Mouse (Mus musculus) liver (tissue): Measurements from ENCODE around the gene Tst.
A peak's percentile ranks its signal among the peaks of the same experiment; 100 is the strongest.

ENCODE experiments used
- DNase-seq: peaks from one replicate; pipeline ENCODE4 v3.0.0-alpha.2; 2020; ENCODE audit warnings: mixed read lengths

Gene Tst

DNA sequence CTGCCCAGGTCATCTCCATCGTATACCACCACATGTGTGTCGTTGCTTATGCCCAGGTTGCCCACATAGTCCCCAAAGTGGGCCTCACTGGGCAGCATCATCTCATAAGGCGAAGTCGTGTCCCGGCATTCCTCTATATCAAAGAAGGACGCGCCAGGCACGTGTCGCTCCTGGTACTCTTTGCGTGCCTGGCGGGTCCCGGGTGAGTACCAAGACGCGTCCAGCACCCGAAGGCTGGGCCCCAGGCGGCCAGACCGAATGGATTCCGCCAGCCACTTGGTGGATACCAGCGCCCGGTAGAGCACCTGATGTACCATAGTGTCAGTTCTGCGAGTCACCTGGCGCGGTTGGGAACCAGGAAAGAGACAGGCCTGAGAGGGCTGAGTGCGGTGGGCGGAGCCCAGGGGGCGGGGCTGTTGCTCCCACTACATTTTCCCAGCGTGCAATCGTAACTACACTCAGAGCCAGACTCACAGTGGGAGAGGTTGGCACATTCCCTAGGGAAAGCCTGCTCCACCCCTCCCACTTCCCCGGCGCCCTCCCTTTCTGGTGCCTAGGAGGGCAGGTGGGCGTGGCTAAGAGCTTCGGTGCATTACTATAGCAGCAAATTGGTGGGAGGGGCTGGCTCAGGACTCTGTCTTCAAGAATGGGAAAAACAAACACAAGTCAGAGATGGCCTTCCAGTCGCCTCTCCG lies at the start of gene Tst:
Tst (minus strand) TSS at position 391 of the 695 bp plus-strand sequence.
- DNase-seq = peak; percentile 91

DNA sequence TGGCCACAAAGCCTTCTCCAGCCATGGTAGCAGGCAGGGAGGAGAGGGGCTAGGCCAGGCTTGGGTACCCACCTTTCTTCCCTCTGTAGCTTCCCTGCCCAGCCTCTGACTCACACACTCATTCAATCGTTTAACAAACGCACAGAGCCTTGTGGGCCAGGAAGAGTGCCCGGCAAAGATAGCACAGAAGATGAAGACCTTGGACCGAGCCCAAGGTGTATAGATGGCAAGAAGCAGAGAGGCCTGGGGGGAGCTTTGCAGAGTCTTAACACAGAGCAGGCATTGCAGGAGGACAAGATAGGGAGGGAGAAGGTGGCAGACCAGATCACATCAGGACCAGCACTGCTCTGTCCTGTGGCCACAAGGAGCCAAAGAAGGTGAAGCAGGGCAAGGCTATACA lies 49.5 kb upstream of the Tst start:
- DNase-seq = no peak

DNA sequence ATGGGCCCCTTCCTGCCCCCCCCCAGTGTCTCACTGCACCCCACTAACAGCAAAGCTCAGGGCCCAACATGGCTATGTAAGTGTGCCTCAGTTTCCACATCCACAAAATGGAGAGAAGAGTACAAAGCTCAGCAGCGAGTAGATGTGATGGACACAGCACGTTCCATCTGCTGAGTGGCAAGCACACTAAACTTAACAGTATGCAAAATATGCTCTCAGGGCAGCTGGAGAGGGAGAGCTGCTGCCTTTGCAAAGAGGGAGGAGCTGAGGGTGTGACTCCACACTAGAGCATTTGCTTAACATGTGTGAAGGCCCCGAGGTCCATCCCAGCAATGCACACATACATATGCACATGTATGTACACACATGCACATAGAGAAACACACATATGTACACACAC lies 47.2 kb upstream of the Tst start:
- no peak for DNase-seq

DNA sequence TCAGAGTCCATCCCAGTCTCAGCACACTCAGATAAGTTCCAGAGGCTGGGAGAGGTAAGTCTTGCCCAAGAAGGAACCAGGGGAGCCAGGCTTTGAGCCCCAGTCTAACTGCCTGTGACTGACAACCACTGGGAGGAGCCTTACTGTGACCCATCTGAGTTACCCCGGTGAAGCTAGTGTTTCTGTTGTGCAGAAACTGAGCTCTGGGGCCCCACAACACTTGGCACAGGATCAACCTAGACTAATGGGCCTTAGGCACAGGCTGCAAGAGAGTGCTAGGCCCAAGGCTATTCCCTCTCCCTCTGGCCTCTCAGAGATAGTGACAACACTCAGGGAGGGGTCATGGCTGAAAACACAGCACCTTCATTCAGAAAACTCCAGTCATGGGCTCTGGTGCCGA lies 45.5 kb upstream of the Tst start:
- DNase-seq = no peak

DNA sequence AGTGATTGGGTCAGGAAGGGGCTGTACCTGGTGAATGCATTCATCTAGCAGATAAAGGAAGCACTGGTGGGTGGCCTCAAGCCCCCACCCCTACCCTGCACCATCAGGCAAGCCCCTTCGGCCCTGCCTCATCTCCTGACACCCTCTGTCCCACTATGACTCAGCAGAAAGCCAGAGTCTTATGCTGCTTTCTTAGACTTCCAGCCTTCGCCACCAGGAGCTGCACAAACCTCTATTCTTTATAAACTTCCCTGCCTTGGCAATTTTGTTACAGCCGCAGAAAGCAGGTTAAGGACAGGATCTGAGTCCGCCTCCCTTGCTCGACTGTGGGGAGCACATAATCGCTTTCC lies 44.7 kb upstream of the Tst start:
- no peak for DNase-seq

DNA sequence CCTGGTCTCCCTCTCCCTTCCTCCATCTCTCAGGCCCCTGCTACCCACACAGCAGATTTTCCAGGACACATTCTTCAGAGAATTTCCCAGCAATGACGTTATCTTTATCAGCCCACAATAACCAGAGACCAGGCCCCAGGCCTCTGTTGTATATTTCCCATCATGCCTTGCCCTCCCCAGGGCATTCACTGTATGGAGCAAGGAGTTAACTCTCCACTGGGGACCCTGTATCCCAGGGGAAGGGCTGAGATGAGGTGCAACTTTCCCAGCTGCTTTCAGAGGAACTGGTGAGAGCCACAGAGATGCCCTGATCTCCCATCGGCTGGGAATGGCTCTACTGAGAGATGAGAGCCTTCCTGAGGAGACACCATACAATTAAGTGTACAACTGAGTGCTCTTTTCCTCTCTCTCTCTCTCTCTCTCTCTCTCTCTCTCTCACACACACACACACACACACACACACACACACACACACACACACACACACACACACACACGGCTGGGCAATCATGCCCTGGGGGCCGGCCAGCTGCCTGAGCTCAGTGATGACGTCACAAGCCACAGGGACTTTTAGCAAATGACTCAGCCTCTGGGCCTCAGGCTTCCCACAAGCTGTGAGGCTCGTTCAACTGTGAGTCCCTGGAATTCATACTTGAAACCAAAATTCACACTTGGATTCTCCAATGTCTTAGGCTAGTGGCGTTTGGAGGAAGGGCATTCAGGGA lies 44.1 kb upstream of the Tst start:
- DNase-seq = peak; percentile 72

DNA sequence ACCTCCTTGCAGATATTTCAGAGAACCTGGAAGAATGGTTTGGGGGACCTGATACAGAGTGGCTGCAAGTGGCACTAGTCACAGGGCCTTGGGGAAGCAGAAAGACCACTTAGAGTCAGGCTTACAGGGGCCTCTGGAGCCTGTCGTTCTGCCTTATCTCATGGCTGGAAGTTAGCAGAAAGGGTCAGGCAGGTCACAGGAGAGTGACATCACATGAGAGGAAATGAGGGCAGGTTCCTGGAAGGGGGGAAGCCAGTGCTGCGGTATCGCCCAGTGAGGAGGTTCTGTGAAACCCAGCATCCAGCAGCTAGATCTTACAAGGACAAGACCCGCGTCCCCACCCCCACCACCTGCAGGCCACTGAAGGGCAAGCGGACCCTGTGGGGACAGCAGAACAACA lies 43.4 kb upstream of the Tst start:
- no peak for DNase-seq

DNA sequence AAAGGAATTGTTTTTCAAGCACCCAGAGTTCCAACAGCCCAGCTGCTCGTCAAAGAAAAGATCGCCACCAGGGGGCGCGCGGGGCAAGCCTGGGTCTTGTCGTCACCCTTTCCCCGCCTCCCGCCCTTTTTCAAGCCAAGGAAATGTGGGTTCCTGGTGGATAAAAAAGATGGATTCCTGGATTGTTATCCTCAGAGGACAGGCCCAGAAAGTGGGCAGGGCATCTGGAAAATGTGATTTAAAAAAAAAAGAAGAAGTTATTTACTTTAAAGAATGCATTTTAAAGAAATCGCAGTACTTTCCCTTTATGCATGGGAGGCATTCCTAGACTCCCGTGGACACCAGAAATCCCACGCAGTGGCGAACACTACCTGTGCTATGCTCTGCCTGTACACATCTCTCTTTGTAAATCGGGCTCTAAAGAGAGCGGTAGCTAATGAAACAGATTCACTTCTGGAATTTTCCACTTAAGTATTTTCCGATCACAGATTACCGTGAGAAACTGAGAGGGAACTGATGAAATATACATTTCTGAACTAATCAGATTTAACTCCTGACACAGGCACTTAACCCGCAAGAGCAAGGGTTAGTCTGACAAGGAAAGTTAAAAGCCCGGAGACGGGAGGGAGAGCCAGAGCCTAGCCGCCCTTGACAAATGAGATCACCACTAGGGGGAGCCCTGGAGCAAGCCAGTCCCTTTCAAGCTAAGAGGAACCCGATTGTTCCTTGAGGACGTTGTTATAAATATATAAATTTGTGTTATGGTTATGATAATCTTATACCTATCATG lies 42.2 kb upstream of the Tst start:
- DNase-seq = peak; percentile 93

DNA sequence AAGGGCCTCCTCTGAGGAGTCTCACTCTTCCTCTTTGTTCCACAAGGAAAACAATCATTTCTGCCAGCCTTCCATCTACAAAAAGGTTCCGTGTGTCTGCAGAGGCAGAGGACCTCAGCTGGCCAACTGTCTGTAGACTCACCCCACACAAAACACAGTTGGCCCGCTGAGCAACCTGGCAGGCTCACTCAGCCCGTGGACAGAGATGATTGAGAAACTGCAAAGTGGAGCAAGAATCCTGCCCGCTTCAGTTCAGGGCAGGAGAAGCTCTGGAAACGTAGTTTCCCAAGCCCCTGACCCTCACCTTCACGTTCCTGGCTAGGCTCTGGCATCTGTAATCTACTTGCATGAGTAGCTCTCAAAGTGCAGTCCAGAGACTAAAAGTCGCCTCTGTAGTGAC lies 41.4 kb upstream of the Tst start:
- DNase-seq = no peak

DNA sequence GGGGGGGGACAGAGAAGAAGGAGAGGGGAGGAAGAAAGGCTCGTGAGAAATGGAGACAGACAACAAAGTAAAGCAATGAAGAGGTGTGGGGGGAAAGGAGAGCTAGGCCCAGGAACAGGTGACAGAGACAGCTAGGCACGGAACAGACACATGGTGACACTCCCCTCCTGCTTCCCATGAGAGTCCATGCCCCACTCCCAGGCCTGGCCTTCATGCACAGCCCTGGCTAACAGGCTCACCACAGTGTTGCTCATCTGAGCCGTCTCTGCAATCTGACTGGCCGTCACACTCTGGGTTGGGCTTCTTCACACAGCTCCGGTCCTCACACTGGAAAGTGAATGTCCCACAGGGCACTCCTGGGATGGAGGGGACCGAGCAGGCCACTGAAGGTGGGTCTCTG lies 38.1 kb upstream of the Tst start:
- DNase-seq = no peak

DNA sequence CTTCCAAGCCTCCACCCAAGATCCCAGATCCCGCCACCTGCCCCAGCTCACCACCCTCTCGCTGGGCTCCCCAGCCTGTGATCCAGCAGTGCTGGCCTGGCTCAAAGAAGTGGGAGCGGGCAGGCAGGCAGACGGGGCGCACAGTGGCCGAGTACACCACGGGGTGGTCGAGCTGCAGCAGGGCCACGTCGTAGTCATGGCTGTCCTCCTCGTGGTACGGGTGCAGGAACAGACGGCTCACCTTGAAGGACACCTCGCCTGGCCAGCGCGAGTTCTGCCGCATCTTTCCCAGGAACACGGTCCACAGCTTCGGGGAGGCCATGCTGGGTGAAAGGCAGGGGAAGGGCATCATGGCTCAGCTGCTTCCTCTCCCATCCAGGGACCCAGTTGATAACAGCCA lies 36.5 kb upstream of the Tst start:
- no peak for DNase-seq

DNA sequence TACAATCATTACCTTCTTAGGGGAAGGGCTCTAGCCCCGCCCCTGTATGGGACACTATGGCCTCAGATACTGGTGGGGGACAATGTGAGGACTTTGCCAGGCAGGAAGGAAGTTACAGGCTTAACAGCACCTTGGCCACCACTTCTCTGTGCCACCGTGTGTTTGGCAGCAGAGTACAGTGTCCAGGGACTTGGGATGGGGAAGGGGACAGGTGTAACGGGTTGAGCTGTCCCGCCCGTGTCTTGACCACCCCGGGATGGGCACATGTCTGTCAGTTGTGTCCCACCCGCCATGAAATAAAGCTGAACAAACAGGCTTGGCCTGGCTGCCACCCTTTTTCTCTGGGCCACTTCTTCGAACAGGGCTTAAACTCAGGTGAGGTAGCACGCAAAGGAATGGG lies 33.3 kb upstream of the Tst start:
- no peak for DNase-seq

DNA sequence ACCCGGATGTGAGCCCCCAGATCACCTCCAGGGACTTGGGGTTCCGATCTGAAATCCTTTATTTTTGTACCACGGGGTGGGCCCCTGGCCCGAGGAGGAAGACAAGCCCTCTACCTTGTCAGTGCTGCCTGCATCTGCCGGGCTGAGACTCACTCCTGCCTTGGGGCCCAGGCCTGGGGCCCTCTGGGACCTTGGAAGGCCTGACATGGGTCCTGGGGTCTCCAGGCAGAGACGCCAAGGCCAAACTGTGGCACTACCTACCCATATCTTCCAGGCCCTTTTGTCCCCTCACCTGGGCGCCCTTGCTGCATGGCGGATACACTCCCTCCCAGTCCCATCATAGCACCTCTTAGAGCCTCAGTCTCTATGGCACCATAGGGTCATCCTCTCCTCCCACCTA lies 32.8 kb upstream of the Tst start:
- DNase-seq = no peak

DNA sequence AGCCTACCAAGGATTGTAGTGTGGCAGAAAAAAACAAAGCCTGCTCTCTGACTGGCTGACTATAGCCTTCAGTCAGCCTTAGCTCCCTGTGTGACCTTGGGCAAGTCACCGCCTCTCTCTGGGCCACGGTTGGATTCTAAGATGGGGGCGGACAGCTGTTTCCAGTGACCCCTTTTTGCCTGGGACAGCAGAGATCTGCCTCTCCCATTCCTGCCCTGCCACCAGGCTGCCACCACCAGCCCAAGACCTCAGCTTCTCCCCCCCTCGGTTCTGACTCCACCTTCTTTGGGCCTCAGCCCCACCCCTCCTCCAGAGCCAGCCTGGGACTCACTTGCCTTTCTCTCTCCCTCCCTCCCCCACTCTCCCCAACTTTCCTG lies 32.3 kb upstream of the Tst start:
- no peak for DNase-seq

DNA sequence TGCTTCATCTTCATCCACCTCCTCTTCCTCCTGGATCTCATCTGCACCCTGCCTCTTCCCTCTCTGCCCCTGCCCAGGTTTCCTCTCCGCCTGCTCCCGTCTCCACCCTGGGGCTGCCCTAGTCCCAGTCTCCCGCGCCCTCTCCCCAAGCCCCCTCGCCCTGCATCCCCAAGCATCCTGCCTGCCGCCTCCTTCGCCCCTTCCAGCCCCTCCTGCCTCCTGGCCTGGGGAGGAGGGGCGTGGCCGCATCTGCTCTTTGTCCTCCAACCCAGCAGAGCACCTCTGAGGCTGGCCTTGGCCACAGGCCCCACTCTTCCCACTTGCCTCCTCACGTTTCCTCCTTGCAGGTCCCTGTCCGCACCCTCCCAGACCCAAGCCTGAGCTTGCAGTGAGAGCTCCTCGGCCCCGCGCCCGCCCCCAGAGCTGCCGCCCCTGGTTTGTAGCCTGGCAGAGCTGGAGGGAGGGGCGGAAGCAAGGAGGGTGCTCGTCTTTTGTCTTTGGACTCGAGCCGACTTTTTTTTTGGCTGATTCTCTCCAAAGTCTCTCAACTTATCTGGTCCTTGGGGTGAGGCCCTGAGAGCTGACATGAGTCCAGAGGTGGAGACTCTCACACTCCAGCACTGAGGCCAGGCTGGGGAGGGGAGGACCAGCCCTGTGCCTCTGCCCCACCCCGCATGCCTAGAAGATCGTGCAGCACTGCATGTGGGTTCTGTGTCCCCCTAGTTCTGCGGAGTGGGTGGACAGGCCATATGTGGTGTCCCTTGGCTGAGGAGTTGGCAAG lies 31.7 kb upstream of the Tst start:
- no peak for DNase-seq

DNA sequence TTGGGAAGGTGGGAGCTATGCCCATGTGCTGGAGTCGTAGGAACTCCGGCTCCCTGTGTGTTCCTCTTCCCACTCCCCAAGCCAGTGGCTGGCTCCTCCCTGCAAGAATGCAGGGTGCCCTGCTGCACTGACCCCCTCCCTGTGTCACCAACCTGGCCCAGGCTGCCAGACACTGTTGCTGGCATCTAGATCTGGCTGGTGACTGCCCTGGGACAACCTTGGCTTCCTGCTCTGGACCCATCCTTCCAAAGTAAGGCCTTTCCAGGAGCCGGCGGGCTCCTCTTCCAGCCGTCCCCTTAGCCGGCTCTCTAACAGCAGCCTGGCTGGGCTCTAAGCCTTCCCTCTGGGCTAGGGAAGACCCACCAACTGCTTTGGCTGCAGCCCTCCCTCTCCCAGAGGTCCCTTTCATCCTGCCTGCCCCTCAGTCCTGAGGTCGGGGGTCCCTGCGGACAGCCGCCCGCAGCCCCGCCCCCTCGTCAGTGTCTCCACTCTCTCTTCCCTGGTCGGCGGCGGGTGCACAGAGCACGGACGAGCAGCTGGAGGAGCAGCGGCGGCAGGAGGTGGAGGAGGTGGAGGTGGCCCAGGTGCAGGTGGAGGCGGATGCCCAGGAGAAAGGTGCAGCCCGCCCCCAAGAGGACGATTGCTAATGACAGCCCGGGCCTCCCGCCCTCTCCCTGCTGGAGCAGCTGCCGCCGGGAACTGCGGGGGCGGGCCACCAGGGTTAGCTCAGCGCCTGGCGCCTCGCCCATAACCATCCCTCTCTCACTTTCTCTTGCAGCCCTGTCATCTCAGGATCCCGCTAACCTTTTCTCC lies 30.9 kb upstream of the Tst start:
- peak; percentile 75 for DNase-seq

DNA sequence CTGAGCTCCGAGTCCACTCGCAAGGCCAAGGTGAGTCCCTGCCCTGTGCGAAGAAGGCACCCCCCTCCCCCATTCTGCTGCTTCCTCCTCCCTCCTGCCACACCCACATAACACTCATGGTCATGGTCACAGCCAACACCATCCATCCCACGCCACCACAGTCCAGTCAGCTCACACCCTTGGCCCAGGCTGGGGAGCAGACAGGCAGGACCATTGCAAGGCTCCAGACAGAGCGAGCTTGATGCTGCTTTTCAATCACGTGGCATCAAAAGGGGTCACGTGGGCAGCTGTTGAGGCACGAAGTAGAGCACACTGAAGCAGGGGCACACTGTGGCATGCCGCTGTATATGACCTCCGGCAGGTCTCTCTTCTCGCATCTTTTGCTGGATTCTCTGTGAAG lies 30.0 kb upstream of the Tst start:
- DNase-seq = no peak

DNA sequence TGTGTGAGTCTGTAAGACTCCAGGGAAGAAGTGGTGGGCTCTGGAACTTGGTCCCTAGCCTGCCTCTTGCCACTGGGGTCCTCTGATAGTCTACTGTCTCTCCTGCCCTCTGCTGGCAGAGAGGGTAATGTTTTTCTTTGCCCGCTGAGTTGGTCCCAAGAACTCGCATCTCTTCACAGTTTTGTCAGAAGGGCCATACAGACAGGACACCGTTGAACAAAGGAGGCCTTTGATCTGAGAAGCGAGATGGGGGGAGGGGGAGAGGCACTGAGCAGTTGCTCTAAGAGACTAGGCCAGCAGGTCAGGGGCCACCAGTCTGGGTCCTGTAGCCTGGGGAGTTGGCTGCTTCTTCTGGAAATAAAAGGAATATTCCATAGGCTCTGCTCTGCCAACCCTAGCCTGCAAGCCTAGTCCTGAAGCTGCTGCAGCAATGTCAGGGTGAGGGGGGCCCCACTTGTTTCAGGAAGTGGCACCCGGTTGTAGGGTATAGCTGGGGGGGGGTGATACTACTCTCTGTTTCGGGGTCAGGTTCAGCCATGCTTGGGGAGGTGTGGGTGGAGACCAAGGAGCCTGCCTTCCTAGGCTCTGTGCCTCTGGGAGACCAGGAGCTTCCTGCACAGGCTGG lies 29.3 kb upstream of the Tst start:
- DNase-seq = no peak

DNA sequence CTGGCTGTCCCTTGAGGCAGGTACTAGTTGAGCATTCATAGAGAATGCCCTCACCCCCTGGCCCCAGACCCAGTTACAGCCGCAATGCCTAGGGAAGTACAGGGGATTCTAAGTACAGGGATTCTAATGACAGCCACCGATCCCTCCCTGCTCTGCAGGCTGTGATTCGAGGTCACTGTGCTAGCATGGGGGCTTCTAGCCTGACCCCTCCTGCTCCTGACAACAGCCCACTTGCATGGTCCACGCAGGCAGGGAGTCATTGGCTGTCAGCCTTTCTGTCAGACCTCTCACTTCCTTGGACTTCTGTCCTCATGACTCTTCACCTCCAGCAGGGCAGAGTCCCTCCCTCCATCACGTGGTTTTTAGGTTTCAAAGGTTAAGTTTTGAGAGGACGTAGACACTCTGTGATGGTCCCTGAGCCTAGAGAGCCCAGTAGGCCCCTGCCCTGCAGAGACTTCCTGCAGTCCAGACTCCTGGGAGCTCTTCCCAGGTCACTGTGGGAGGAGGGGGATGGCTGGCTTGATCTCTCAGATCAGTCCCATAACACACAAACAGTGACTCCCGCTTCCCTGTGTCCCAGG lies 25.9 kb upstream of the Tst start:
- no peak for DNase-seq

DNA sequence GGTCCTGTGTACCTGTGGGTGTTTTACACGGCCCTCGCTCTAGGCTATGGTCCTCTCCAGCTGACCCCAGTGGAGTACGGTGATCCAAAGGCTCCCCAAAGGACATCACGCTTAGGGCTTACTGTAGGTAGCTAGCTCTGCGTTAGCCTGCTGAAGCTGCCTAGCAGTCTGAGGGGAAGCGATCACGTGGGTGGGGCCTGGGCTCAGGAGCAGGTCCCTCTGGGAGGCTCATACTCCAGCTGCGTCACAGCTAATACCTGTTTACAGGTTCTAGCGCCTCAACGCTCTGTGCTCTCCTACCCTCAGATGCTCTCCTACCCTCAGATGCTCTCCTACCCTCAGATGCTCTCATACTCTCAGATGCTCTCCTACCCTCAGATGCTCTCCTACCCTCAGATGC lies 25.2 kb upstream of the Tst start:
- DNase-seq = no peak

DNA sequence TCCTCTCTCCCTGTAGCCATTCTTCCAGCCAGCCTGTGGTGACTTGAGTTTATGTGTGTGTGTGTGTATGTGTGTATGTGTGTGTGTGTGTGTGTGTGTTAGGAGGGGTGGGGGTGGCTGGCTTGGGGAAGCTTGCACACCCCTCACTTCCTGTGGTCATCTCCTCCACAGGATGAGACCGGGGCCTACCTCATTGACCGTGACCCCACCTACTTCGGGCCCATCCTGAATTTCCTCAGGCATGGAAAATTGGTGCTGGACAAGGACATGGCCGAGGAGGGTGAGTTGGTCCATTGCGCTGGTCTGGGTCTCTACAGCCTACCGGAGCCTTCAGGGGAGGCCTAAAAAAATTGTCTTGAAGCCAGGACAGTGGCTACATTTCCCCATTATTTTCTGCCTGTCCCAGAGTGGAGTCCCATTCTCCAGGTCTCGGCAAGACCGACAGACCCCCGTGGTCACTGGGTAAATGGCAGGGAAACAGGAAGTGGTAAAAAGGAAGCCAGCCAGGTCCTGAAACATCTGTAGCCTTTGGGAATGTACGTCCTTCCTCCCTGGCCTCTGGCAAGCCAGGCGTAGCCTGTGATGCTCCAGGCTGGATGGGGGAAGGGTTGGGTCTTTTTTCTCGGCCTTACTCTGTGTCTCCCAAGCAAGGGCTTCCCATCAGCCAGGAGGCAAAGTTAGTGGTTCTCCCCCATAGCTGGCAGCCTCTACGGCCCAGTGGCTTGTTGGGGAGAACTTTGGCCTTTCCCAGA lies 24.3 kb upstream of the Tst start:
- no peak for DNase-seq
